Mouse (Mus musculus) heart, adult 9 months (tissue): Measurements from ENCODE around the gene Dennd1c.

Experiments
- DNase-seq, 2 experiments: peaks; one replicate each; pipeline ENCODE4 v3.0.0; 2022; ENCODE audit warnings: low spot score in 2 of 2

The Dennd1c gene

GRCm38 (mm10) chr17:57078336-57078735, at the start of gene Dennd1c:
Gene Dennd1c (minus strand): TSS chr17:57078514.
- DNase-seq: peak; percentile 24 to 40

- no peak for DNase-seq
Measured at GRCm38 (mm10) chr17:57125853-57126622, 47.7 kb upstream of the Dennd1c start.

- DNase-seq: no peak
Measured at GRCm38 (mm10) chr17:57124792-57125191, 46.5 kb upstream of the Dennd1c start.

- no peak for DNase-seq
Measured at GRCm38 (mm10) chr17:57123192-57124118, 45.1 kb upstream of the Dennd1c start.

GRCm38 (mm10) chr17:57121856-57122255, 43.5 kb upstream of the Dennd1c start:
- DNase-seq: no peak

- no peak for DNase-seq
Measured at GRCm38 (mm10) chr17:57118524-57119349, 40.4 kb upstream of the Dennd1c start.

GRCm38 (mm10) chr17:57116801-57117200, 38.5 kb upstream of the Dennd1c start:
- no peak for DNase-seq

- DNase-seq: peak; percentile 44 to 61
Measured at GRCm38 (mm10) chr17:57112768-57113474, 34.6 kb upstream of the Dennd1c start.

GRCm38 (mm10) chr17:57110005-57110404, 31.7 kb upstream of the Dennd1c start:
- DNase-seq: no peak

GRCm38 (mm10) chr17:57108666-57109171, 30.4 kb upstream of the Dennd1c start:
- DNase-seq: no peak

GRCm38 (mm10) chr17:57108040-57108665, 29.8 kb upstream of the Dennd1c start:
- no peak for DNase-seq

- DNase-seq: no peak
Measured at GRCm38 (mm10) chr17:57107064-57107463, 28.8 kb upstream of the Dennd1c start.

GRCm38 (mm10) chr17:57106035-57106368, 27.7 kb upstream of the Dennd1c start:
- no peak for DNase-seq

- DNase-seq: no peak
Measured at GRCm38 (mm10) chr17:57105181-57106034, 27.1 kb upstream of the Dennd1c start, which contains the start of gene Tnfsf9. Gene Tnfsf9 (plus strand): TSS chr17:57105325.

- no peak for DNase-seq
Measured at GRCm38 (mm10) chr17:57104496-57104895, 26.2 kb upstream of the Dennd1c start.

GRCm38 (mm10) chr17:57102276-57102675, 24.0 kb upstream of the Dennd1c start:
- DNase-seq: no peak

GRCm38 (mm10) chr17:57099629-57100325, 21.5 kb upstream of the Dennd1c start:
- no peak for DNase-seq

- DNase-seq: no peak
Measured at GRCm38 (mm10) chr17:57098321-57098720, 20.0 kb upstream of the Dennd1c start.

- peak; percentile 58 to 83 for DNase-seq
Measured at GRCm38 (mm10) chr17:57096623-57096920, 18.3 kb upstream of the Dennd1c start.
